Mouse (Mus musculus): ENCODE results near the gene Fancc. TPM values are rescaled to one million over a fixed set of nuclear protein-coding genes. Genes with fewer than 3 reads are reported as not detected.

The Fancc gene
- polyA plus RNA-seq, 1 experiment from 2014 or later, result 18.1 TPM

GRCm38 (mm10) chr13:63241665-63242064, 255.4 kb downstream of the Fancc start:
- 87% methylated on average over 3 of the region's 3 CpGs for WGBS
- H3K9ac ChIP-seq (replicated peaks; ENCODE audit: low read length), result no peak overlapping the region
- no peak overlapping the region for H3K27ac ChIP-seq (replicated peaks; ENCODE audit: low read depth, low read length)

GRCm38 (mm10) chr13:63240835-63241234, 256.2 kb downstream of the Fancc start:
- Histone ChIP-seq H3K9ac (replicated peaks; ENCODE audit: low read length) (peak overlapping the region; percentile 66; the same call in 1 of the 2 replicates), H3K4me3 (replicated peaks; ENCODE audit: low read depth, low read length) (peak overlapping the region; percentile 74), H3K36me3 (ENCODE audit: control insufficient read depth, insufficient read depth, low read length) (no peaks in the 10 kb centered on the region), H3K27me3 (ENCODE audit: control insufficient read depth, insufficient read depth, low read length) (no peaks in the 10 kb centered on the region), H3K4me1 (ENCODE audit: control insufficient read depth, insufficient read depth, low read length) (peaks cover 13% of the 10 kb centered on the region; the same call in 1 of the 2 replicates), H3K27ac (replicated peaks; ENCODE audit: low read depth, low read length) (no peak overlapping the region), H3K4me2 (ENCODE audit: low read length) (peak overlapping the region; percentile 81), H3K9me3 (ENCODE audit: control insufficient read depth, low read length) (no peaks in the 10 kb centered on the region)
- DNase-seq (no peak), ATAC-seq (ENCODE audit: low FRiP score, low TSS enrichment) (no peak)
- WGBS, result 47% methylated on average over 5 of the region's 5 CpGs

More at GRCm38 (mm10) chr13:63241665-63242064, 255.4 kb downstream of the Fancc start:
- DNase-seq, result no peak
- H3K36me3 ChIP-seq (ENCODE audit: control insufficient read depth, insufficient read depth, low read length), result no peaks in the 10 kb centered on the region
- H3K4me3 ChIP-seq (replicated peaks; ENCODE audit: low read depth, low read length), result no peak overlapping the region
- ATAC-seq (ENCODE audit: low FRiP score, low TSS enrichment), result no peak
- H3K27me3 ChIP-seq (ENCODE audit: control insufficient read depth, insufficient read depth, low read length), result no peaks in the 10 kb centered on the region
- H3K9me3 ChIP-seq (ENCODE audit: control insufficient read depth, low read length), result no peaks in the 10 kb centered on the region
- H3K4me1 ChIP-seq (ENCODE audit: control insufficient read depth, insufficient read depth, low read length), result peaks cover 13% of the 10 kb centered on the region; the same call in 1 of the 2 replicates
- H3K4me2 ChIP-seq (ENCODE audit: low read length), result peak overlapping the region; percentile 81; the same call in 1 of the 2 replicates

- no peaks in the 10 kb centered on the region for H3K27me3 ChIP-seq (ENCODE audit: control insufficient read depth, insufficient read depth, low read length)
- H3K4me1 ChIP-seq (ENCODE audit: control insufficient read depth, insufficient read depth, low read length), result peaks cover 13% of the 10 kb centered on the region; the same call in 1 of the 2 replicates
- H3K36me3 ChIP-seq (ENCODE audit: control insufficient read depth, insufficient read depth, low read length), result no peaks in the 10 kb centered on the region
- peak overlapping the region; percentile 74 for H3K27ac ChIP-seq (replicated peaks; ENCODE audit: low read depth, low read length)
- ATAC-seq (ENCODE audit: low FRiP score, low TSS enrichment), result peak; percentile 85
- DNase-seq, result peak; percentile 79
- H3K9me3 ChIP-seq (ENCODE audit: control insufficient read depth, low read length), result no peaks in the 10 kb centered on the region
- peak overlapping the region; percentile 74 for H3K4me3 ChIP-seq (replicated peaks; ENCODE audit: low read depth, low read length)
- peak overlapping the region; percentile 81 for H3K4me2 ChIP-seq (ENCODE audit: low read length)
- WGBS, result under 1% methylated on average over 51 of the region's 51 CpGs
- H3K9ac ChIP-seq (replicated peaks; ENCODE audit: low read length), result peak overlapping the region; percentile 66
Observed at GRCm38 (mm10) chr13:63239877-63240671, 257.0 kb downstream of the Fancc start.

GRCm38 (mm10) chr13:63239301-63239804, 257.7 kb downstream of the Fancc start:
- Histone ChIP-seq H3K4me2 (ENCODE audit: low read length) (peak overlapping the region; percentile 81), H3K4me3 (replicated peaks; ENCODE audit: low read depth, low read length) (peak overlapping the region; percentile 74), H3K36me3 (ENCODE audit: control insufficient read depth, insufficient read depth, low read length) (no peaks in the 10 kb centered on the region), H3K27me3 (ENCODE audit: control insufficient read depth, insufficient read depth, low read length) (no peaks in the 10 kb centered on the region), H3K9ac (replicated peaks; ENCODE audit: low read length) (peak overlapping the region; percentile 66), H3K27ac (replicated peaks; ENCODE audit: low read depth, low read length) (peak overlapping the region; percentile 74), H3K9me3 (ENCODE audit: control insufficient read depth, low read length) (no peaks in the 10 kb centered on the region), H3K4me1 (ENCODE audit: control insufficient read depth, insufficient read depth, low read length) (peaks cover 6% of the 10 kb centered on the region; the same call in 1 of the 2 replicates)
- peak; percentile 53 for DNase-seq
- ATAC-seq (ENCODE audit: low FRiP score, low TSS enrichment), result peak; percentile 66
- WGBS, result 2% methylated on average over 11 of the region's 11 CpGs

- Histone ChIP-seq H3K9ac (replicated peaks; ENCODE audit: low read length) (no peak overlapping the region), H3K36me3 (ENCODE audit: control insufficient read depth, insufficient read depth, low read length) (no peaks in the 10 kb centered on the region), H3K4me3 (replicated peaks; ENCODE audit: low read depth, low read length) (no peak overlapping the region), H3K27ac (replicated peaks; ENCODE audit: low read depth, low read length) (no peak overlapping the region), H3K4me1 (ENCODE audit: control insufficient read depth, insufficient read depth, low read length) (peaks cover 6% of the 10 kb centered on the region; the same call in 1 of the 2 replicates), H3K4me2 (ENCODE audit: low read length) (no peak overlapping the region), H3K9me3 (ENCODE audit: control insufficient read depth, low read length) (no peaks in the 10 kb centered on the region), H3K27me3 (ENCODE audit: control insufficient read depth, insufficient read depth, low read length) (no peaks in the 10 kb centered on the region)
- WGBS, result 88% methylated on average over 7 of the region's 7 CpGs
- DNase-seq (no peak), ATAC-seq (ENCODE audit: low FRiP score, low TSS enrichment) (no peak)
Observed at GRCm38 (mm10) chr13:63238045-63238444, 259.0 kb downstream of the Fancc start.

- 73% methylated on average over 5 of the region's 5 CpGs for WGBS
- no peak for DNase-seq
- H3K9me3 ChIP-seq (ENCODE audit: control insufficient read depth, low read length), result no peaks in the 10 kb centered on the region
Observed at GRCm38 (mm10) chr13:63236159-63236893, 260.8 kb downstream of the Fancc start.

GRCm38 (mm10) chr13:63235551-63235950, 261.5 kb downstream of the Fancc start:
- no peaks in the 10 kb centered on the region for H3K36me3 ChIP-seq (ENCODE audit: control insufficient read depth, insufficient read depth, low read length)
- no peak overlapping the region for H3K27ac ChIP-seq (replicated peaks; ENCODE audit: low read depth, low read length)
- WGBS, result 95% methylated on average over 3 of the region's 3 CpGs
- DNase-seq, result no peak
- no peaks in the 10 kb centered on the region for H3K9me3 ChIP-seq (ENCODE audit: control insufficient read depth, low read length)
- H3K27me3 ChIP-seq (ENCODE audit: control insufficient read depth, insufficient read depth, low read length), result no peaks in the 10 kb centered on the region
- ATAC-seq (ENCODE audit: low FRiP score, low TSS enrichment), result no peak
- no peak overlapping the region for H3K4me3 ChIP-seq (replicated peaks; ENCODE audit: low read depth, low read length)
- no peak overlapping the region for H3K9ac ChIP-seq (replicated peaks; ENCODE audit: low read length)
- no peak overlapping the region for H3K4me2 ChIP-seq (ENCODE audit: low read length)
- peaks cover 4% of the 10 kb centered on the region for H3K4me1 ChIP-seq (ENCODE audit: control insufficient read depth, insufficient read depth, low read length)

More at GRCm38 (mm10) chr13:63236159-63236893, 260.8 kb downstream of the Fancc start:
- Histone ChIP-seq H3K27me3 (ENCODE audit: control insufficient read depth, insufficient read depth, low read length) (no peaks in the 10 kb centered on the region), H3K9ac (replicated peaks; ENCODE audit: low read length) (no peak overlapping the region), H3K36me3 (ENCODE audit: control insufficient read depth, insufficient read depth, low read length) (no peaks in the 10 kb centered on the region), H3K4me3 (replicated peaks; ENCODE audit: low read depth, low read length) (no peak overlapping the region), H3K27ac (replicated peaks; ENCODE audit: low read depth, low read length) (no peak overlapping the region), H3K4me1 (ENCODE audit: control insufficient read depth, insufficient read depth, low read length) (peaks cover 8% of the 10 kb centered on the region), H3K4me2 (ENCODE audit: low read length) (no peak overlapping the region)
- ATAC-seq (ENCODE audit: low FRiP score, low TSS enrichment), result no peak
